Mouse (Mus musculus) spleen, postnatal 10 days (tissue): ENCODE results near the gene Tsnaxip1.
A peak's percentile ranks its signal among the peaks of the same experiment; 100 is the strongest.

ENCODE experiments used
- DNase-seq, 2 experiments: peaks; one replicate each; pipeline ENCODE4 v3.0.0; 2021 to 2022; ENCODE audit warnings: low spot score in 2 of 2

Gene Tsnaxip1

DNA sequence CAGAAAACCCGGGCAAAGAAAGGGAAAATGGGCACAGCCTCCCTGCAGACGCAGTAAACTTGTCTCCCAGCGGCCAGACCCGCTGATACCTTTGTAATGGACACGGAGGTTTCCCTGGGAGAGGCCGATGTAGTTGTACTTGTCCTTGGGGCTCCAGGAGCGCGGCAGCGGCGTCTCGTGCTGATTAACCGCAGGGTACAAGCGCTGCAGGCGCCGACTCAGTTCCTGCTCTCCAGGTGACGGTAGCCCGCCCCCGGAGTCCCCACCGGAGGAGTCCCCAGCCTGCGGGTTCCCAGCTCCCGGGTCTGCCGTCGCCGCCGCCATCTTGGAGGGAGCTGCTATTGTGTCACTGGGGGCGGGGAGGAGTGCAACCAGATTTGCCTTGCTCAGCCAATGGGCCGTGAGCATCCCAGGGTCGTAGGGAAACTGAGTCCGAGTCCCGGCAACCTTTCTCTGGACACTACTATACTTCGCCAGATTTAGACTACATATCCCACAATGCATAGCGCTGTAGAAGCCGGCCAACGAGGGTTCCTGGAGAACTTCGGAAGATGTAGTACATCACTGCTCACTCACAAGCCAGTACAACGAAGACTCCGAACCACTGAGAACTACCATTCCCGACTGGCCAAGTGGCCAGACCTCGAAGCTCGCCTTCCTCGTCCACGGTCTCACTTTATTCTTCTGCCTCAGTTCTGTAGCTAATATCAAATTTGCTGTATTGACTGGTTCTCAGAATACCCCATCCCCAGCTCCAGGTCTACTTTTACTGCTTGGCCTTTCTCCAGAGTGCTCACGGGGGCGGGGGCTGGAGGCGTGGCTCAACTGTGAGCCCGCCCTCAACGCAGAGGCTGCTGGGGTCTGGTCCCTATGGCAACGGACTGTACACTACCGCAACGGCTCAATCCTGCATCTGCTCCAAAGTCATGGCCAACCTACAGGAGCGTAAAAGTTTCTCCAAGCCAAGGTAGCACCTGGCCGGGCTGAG, at the start of gene Tsnaxip1, which contains the start of gene Ranbp10:
Gene Tsnaxip1 (plus strand): TSS at position 871 of the 988 bp plus-strand sequence.
Gene Ranbp10 (minus strand): TSS at position 490 of the 988 bp plus-strand sequence.
- peak; percentile 93 to 95 for DNase-seq

DNA sequence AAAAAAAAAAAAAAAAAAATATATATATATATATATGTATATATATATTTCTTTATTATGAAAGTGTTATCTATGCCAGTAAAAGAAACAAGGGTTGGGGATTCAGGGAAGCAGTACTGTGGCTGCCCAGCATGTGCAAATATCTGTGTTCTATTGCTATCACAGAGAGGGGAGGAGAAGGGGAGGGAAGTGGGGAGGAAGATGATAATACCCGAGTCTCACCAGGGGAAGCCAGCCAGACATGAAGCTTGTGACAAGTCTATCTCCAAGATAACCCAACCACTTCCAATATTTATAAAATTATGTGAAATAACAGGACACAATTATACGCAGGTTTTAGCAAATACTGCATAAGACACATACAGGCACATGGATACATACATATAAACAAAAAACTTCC, 49.7 kb upstream of the Tsnaxip1 start:
- no peak for DNase-seq

DNA sequence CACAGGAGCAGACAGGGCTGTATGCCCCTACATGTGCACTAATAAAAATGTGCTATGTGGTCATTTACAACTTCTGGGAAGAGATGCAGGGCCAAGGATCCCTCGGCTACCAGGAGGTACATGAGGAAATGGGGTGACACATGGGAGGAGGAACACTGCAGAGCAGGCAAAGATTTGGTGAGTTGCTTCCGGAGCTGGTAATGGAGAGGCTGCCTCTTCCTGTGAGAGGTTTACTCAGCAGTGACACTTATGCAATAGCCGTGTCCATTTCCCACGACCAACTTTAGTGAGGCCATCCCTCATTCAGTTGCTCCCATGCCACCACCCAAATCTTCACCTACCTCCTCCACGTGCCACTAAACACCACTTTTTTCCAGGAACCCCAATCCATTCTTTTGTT, 47.2 kb upstream of the Tsnaxip1 start:
- DNase-seq, result no peak

DNA sequence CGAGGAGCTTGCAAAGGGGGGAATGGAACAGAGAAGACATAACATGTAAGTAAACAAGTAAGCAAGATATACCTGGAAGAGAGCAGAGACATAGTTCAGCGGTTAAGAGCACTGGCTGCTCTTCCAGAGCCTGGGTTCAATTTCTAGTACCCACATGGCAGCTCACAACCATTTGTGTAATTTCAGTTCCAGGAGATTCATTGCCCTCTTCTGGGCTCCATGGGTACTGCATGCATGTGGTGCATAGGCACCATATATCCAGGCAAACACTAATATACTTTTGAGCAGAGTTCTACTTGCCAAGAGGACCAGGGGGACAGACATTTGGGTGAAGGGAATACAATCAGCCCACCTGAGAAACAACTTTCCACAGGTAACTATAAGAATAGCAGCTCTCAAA, 39.3 kb upstream of the Tsnaxip1 start:
- peak; percentile 67 to 85 for DNase-seq

DNA sequence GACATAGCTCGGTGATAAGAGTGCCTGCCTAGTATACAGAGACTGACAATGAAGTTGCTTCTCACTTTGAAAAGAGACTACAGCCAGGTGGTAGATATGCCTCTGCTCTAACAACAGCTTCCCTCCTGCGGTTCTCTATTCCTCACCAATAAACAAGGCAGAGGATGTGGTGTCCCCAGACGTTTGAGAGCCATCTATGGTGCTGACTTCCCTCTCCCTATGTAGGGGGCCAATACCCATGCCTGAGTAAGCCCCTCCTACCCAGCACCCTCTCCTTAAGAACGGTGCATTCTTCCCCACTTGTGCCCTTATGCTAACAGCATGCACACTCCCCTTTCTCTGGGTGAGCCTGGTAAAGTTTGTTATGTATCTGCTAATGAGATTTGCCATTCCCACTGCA, 38.6 kb upstream of the Tsnaxip1 start:
- no peak for DNase-seq

DNA sequence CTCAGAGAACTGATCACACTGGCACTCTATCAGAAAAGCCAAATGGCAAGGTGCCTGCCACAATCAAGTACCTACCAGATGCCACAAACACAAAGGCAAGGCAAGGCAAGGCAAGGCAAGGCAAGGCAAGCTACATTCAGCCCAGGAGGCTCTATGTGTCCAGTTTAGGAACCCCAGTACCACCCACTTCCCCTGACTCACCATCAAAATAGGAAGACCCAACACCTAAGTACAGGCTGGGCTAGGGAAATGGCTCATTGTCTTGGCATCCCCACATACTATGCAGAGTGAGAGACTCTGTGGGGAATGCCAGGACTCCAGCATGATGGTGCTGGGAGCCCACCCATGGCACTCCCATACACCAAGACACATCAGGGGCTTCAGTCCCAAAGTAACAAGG, 37.9 kb upstream of the Tsnaxip1 start:
- DNase-seq, result no peak

DNA sequence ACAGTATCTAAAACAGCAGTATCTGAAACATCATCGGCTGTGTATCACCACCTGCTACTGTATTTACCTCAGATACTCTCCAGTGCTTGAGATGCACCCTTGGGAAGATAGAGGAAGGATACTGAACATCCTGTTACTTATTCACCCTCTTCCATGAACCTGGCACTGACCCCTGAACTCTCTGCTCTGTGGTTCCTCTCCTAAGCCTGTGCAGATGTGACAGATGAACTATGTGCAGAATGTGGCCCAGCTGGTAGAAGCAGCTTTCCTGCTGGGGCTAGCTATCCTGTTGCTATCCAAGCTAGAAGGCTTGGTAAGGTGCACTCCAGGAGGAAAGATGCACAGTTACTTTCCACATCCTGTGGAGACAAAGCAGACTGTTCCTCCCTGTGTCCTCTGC, 34.2 kb upstream of the Tsnaxip1 start:
- no peak for DNase-seq

DNA sequence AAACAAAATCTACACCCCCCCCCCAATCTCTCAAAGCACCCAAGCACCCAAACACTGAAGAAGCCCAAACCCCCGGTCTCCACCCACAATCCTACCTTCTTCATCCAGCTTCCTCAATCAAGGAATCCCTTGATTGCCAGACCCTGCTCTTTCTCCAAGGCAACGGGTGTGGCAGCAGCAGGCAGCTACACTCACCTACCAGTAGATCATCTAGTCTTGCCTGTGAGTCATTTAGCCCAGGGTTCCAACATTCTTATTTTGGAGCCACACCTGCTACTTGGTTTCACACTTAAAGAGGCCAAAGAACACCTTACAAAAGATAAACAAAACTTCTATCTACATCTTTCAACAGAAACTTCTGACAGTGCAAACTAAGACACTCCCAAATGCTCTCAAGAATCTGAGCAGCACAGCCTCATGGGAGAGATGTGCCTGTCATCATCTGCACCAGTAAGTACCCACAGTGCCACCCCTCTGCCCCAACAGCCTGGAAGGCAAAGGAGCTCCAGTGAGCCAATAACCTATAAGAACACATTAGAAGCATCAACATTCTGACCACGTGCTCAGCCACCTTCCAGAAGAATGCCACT, 33.4 kb upstream of the Tsnaxip1 start:
- DNase-seq, result no peak

DNA sequence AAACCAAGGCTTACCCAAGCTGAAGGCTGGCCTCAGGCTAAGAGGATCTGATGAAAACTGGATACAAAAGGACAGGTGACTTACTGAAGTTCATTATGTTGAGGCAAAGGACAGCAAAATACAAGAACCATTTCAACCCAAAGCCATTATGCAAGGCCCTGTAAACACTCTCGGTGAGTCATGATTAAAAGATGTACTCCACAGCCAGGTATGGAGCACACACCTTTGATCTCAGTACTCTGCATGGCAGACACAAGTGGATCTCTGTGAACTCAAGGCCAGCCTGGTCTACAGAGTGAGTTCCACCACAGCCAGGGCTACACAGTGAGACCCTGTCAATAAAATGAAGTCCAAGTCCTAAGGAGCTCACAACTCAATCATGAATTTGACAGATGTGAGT, 31.7 kb upstream of the Tsnaxip1 start:
- DNase-seq, result no peak

DNA sequence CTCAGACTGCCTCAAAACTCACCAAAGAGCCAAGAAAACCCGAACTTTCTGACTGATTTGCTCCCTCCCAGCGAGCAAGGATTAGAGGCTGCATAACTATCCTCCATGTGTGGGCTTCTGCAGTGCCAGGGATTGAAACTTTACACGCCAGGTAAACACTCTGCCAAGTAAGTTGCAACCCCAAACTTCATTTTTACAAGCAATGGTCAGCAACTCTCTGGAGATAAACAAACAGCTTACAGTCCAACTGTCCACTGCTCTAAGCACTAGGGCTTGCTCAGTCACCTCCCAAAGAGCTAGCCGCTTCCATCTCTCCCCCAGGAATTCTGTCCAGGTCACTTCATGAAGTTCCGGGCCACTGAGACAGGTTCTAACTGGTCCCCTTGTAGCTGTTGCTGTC, 29.1 kb upstream of the Tsnaxip1 start:
- DNase-seq, result no peak

DNA sequence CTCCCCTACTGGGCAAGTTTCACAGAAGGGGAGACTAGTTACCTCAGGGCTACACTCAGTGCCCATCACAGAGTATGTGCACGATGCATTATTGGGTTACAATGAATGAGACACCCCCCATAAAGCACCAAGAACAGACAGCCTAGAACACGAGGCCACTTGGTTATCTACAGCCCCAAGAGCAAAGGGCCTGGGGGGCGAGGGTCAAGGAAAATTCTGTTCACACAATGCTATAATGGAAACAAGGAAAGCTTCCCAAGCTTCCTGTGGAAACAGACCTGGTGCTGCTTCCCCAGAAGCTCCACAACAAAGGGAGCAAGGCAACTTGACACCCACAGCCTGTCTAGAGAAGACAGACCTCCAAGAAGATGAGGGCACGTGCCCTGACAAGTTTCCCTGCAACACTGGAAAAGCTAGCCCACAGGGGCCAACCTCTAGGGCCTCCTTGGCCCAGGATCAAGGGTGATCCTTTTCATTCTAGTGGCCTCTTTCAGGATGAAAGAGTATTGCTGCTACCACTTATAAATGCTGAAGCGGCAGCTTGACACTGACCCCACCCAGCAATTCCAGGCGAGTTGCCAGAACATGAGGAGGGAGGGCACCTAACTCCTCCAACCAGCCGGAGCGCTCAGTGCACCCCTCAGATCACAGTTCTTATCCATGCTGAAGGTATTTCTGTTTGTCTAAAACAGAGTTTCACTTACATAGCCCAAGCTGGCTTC, 28.3 kb upstream of the Tsnaxip1 start:
- peak; percentile 81 to 94 for DNase-seq

DNA sequence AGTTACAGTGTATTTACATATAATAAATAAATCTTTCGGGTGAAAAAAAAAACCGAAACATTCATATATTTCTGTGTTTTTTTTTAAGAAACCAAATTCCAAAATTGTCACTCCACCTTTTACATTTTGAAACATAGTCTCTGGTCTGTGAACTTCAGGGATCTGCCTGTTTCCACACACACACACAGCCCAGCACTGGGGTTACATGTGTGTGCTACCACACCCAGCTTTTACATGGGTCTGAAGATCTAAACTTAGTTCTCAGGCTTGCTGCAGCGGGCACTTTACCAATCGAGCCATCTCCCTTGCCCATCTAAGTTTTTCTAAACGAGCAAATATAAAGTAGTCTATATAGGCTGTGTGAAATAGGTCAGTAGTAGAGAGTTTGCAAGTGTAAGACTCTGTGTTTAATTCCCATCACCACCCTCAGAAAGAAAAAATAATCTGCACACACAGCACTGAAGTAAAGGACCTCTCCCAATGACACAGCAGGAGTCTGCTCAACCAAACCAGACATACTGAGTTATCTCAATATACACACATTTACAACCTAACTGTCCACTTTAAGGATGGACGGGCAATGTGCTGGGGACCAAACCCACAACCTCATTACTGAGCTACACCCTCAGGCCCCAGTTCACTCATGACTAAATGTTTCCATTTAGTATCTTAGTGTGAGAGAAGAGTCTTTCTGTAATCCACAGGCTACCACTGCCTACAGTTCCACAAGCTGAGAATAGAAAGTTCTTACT, 26.2 kb upstream of the Tsnaxip1 start:
- peak in 1 of 2 experiments; percentile 57 for DNase-seq

DNA sequence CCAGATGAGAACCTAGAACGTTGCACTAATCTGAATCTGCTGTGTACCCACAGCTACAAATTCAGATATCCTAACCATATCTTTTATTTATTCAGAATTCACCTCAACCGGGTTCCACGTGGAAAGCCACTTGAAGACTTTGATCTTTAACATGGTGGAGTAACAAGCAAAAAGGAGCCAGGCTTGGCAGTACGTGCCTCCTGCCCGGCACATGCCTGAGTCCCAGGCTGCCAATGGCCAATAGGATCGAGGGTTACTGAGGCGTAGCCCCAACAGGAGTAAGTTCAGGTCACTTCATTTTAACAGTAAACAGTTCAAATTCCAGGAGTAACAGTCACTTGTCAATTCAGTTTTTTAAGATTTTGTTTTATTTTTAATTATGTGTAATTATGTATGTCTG, 22.7 kb upstream of the Tsnaxip1 start:
- DNase-seq, result no peak

DNA sequence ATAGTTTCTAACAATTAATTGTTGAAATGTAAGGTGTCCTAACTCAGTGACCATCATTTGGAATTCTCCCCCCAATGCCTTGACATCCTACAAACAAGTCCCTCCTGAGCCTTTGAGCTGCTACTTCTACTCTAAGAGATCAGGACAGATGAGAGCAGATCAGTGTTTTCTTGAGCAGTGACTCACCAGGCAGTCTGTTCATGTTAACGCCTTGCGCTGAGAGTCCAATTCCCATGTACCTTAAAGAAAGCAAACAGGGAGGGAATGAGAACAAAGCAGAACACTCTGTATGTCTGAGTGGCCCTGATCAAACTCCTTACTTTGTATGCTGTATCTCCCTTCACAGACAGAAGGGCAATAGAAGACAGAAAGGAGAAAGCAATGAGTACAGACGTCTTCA, 22.2 kb upstream of the Tsnaxip1 start:
- no peak for DNase-seq

DNA sequence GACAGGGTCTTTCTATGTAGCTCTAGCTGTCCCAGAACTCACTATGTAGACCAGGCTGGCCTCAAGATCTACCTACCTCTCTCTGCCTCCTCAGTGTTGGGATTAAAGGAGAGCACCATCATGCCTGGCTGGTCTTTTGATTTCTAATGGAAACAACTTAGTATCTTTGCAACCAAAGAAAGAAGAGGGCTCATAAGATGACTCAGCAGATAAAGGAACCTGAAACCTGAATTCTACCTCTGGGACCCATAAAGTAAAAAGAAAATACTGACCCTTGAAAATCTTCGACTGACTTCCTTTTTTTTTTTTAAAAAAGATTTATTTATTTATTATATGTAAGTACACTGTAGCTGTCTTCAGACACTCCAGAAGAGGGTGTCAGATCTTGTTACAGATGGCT, 21.6 kb upstream of the Tsnaxip1 start:
- DNase-seq, result no peak

DNA sequence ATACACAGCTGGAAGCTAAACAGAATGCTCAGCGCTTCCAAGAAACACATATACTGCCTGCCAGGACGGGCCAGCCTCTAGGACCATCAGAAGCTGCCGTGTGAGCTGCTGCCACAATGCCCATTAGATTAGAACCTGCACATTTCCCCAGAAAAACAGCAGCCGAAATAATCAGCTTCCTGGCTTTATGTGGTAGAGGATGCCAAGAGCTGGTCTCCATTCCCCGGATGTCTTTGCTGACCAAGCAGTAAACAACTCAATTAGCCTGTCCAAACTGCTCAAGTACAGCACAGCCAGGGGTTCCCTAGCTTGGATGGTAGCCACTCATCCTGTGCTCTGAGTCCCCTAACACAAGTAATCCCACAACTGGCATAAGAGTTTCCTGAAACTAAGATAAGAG, 19.8 kb upstream of the Tsnaxip1 start:
- no peak for DNase-seq

DNA sequence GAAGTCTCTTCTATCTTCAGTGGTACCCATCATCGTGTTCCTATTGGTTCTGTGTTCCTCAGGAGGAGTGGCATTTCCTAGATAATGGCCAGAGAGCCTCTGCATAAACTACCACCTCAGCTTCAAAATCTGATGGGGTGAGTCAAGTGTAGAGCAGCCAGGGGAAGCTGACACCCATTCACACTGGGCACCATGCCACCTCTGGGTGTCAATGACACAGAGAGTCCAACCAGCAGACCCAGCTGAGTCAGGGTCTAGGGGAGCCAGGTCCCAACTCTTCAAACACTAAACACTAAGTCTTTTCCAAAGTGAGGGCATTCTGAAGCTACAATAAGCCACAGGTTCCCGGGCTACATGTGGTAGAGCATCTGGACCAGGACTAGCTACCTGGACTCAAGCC, 19.1 kb upstream of the Tsnaxip1 start:
- DNase-seq, result no peak

DNA sequence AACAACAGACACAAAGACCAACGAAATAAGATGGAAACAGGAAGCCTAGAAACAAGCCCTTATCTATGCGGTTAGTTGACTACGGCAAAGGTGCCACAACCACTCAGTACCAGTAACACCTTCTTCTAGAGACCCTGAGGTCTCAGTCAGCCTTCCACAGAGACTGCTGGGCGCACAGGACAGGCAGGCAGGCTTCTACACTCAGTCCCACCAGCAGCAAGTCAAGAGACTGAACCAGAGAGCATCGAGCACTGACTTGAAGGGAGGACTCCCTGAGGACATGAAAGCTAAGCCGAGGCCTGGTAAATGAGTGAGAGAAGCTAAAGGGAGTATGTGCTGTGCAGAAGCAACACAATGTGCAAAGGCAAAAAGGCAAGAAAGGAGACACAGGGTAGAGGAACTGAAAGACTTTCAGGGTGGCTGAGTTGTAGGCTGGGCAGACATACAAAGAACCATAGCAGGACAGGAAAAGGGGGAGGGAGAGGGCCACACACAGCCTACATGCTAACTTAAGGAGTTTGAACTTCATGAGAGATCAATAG, 17.2 kb upstream of the Tsnaxip1 start:
- peak in 1 of 2 experiments; percentile 46 for DNase-seq

DNA sequence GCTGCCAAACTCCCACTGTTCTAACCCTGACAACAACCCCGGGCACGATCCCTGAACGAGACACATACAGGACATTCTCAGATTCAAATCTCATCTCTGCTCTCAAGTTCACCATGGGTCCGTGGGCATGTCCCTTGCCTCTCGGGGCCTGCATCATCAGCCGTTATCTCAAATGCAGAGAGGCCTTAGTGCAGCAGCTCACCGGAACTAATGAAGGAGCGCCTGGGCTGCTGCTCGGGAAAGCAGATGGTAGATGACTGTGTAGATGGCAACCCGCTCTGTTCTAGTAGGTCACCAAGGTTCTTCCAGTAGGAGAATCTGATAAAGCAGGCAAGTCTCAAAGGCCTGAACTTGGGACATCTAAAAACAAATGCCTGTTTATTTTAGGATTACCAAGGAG, 16.5 kb upstream of the Tsnaxip1 start:
- no peak for DNase-seq

DNA sequence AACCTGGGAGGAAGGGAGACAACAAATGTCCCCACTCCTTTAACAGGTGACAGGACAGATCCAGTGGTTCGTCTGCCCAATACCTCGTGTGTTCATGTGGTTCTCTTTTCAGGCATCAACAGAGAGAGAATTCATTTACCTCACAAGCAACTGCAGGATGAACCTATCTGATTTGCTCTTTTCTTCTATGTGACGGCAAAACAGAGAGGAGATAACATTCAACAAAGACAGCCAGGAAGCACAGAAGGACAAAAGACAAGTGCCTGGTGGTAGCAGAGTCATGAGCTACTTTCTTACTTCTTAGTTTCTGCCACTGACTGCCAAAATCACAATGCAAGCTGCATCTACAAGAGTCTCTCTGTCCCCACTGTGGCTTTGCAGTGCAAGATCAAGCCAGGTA, 16.0 kb upstream of the Tsnaxip1 start:
- no peak for DNase-seq

DNA sequence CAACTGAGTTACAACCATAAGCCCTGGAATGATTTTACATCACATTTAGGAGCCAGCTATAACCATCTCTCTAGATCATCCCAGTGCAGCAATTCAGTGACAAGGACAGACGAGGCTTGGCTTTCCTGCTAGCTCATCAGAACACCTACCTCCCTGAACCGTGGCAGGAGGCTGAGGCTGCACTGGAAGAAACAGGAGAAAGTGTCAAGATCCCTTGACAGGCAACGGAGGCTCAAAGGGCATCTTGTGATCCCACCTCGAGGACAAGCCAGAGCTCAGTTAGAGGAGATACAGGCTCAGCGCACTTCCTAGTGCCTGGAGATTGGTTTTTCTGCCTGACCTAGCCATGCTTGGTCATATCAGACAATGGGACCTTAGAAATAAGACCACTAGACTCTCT, 15.0 kb upstream of the Tsnaxip1 start:
- DNase-seq, result no peak
